Mouse (Mus musculus) skeletal muscle tissue, adult 2 months (tissue): Measurements from ENCODE around the gene Acot8.

Experiments used
- DNase-seq: peaks from one replicate; pipeline ENCODE4 v3.0.0-alpha.2; 2012; ENCODE audit warnings: low read depth, low spot score

Gene Acot8

DNA sequence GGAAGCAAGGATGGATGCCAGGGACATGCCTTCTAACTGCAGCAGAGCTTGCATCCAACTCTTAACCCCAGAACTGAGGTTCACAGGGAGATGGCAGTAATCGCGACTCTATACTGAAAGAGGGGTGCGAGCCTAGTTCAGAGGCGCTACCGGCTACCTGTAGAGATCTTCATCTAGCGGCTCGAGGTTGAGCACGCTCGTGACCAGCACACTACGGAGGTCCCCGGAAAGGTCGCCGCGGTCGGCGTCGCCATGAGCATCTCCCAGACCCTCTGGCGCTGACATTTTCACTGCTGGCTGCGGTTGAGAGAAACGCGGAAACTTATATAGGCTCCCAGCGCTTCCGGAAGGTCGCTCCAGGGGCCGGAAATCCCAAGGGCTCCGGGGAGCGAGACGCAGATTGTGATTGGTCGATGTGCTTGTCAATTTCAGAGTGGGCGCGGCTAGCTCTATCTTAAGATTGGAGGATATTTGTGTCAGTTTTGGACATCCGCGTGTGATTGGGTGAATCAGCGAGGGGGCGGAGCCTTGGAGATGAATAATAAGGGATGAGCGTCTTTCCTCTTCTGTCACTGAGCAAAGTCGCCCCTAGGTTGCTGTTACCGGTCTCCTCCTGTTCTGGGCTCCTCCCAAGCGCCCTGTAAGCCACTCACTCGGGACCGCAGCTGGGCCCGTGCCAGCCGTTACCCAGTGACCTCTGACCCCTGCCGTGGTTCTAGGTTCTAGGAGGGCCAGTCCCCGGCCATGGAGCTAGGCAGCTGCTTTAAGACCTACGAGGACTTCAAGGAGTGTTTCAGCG lies at the start of gene Acot8, which contains the start of gene Zswim3:
Gene Acot8 (minus strand): TSS at position 350 of the 799 bp plus-strand sequence.
Gene Zswim3 (plus strand): TSS at position 566 of the 799 bp plus-strand sequence.
- peak; percentile 98 for DNase-seq

- DNase-seq = no peak
These were observed 45.4 kb upstream of the Acot8 start for GRCm38 (mm10) chr2:164850061-164850460.

DNA sequence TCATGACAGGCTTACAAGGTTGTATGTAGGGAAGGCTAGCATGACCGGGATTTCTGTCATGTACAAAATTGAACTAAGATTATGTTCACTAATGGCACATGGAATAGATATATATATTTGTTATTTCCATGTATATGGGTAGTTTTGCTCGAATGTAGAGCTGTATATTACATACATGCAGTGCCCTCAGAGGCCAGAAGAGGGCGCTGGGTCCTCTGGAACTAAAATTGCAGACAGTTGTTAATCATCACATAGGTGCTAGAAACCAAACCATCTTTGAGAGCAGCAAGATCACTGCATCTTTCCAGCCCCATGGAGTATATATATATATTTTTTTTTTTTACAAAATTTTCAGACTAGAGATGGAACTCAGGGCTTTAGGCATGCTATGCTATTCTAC lies 41.1 kb upstream of the Acot8 start:
- no peak for DNase-seq

DNA sequence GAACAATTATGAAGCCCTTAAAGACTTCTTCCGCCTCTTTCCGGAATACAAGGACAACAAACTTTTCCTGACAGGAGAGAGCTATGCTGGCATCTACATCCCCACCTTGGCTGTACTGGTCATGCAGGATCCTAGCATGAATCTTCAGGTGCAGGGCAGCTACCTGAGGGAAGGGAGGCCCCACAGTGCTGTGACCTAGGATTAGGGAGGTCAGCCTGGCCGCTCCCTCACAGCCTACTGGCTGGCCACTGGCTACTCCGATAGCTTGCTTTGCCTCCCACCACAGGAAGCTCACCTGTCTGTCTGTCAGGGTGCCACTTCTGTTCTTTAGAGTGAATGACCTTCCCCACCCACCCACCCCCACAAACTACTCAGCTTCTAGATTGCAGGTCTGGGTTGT lies 30.5 kb upstream of the Acot8 start:
- DNase-seq = no peak

DNA sequence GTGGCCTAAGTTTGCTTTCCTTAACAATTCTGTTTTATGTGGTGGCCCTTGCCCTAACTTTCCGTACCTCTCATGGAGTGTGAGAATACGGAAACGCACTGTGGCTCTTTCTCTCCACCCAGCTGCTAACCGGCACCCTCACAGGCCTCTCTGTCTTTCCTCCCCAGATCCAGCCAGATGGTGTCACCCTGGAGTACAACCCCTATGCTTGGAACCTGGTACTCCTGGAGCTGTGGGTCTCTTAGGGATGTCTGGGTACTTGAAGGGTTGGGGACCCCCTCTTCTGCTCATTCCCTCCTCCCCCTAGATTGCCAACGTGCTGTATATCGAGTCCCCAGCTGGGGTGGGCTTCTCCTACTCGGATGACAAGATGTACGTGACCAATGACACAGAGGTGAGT lies 29.8 kb upstream of the Acot8 start:
- no peak for DNase-seq

GRCm38 (mm10) chr2:164833314-164833959 lies 28.8 kb upstream of the Acot8 start, which contains the start of gene Neurl2:
Gene Neurl2, minus strand, starts transcription at chr2:164833456.
- DNase-seq = peak; percentile 97

DNA sequence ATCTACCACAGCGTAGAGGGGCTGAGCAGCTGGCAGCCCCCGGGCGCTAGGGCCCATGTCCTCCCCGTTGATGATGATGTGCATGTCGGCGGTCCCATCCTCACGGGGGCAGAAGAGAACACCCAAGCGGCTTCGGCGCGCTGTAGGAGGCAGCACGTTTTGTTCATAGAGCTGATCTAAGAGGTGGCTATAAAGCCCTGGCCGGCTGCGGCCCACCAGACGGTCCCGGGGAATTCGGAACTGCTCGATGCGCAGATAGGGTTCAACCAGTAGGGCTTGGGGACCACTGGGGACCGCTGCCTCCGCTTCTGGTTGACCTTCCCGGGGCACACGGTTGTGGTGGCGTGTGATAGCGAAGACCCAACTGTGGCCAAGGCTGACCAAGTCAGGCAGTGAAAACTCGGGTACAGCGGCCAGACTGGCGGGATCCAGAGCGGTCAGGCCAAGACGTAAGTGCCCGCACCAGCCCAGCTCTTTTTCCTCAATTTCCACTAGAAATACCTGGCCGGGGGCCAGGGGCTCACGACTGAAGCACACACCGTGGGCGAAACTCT lies 28.1 kb upstream of the Acot8 start, which contains the start of gene Ctsa:
Gene Ctsa (plus strand): TSS at position 126 of the 554 bp plus-strand sequence.
- DNase-seq = peak; percentile 69

DNA sequence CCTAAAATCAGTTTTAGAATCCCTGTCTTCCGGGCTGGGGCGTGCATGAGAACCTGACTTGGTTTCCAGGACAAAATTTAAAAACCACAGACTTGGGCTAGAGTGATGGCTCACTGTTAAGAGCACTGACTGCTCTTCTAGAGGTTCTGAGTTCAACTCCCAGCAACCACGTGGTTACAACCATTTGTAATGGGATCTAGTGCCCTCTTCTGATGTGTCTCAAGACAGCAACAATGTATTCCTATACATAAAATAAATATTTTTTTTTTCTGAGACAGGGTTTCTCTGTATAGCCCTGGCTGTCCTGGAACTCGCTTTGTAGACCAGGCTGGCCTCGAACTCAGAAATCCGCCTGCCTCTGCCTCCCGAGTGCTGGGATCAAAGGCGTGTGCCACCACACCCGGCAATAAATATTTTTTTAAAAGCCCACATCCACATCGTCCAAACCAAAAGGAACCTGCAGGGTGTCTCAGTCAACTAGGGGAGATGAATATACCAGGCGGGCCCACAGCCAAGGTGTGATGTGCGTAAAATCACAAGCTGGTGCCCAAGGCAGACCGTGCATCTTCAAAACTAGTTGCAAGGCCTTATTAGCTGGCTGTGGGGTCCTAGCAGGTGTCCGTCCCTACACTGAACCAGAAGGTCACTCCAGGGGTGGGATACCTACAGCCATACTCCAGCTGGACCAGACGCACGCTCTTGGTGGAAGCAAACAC lies 27.5 kb upstream of the Acot8 start:
- no peak for DNase-seq

DNA sequence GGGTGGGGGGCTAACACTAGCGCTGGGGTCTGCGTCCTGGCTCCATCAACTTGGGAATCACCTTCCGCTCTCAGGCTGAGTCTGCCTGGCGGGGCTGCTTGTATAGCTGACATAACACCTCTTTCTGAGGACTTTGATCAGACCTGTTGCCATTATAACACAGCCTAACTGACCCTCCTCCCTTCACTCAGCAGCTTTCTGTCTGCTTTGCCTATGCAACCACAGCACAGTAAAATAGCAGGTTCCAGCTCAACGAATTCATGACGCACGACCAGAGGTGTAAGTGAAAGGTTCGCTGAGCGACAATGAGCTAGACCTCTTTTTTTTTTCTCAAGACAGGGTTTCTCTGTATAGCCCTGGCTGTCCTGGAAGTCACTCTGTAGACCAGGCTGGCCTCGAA lies 26.3 kb upstream of the Acot8 start:
- DNase-seq = no peak

DNA sequence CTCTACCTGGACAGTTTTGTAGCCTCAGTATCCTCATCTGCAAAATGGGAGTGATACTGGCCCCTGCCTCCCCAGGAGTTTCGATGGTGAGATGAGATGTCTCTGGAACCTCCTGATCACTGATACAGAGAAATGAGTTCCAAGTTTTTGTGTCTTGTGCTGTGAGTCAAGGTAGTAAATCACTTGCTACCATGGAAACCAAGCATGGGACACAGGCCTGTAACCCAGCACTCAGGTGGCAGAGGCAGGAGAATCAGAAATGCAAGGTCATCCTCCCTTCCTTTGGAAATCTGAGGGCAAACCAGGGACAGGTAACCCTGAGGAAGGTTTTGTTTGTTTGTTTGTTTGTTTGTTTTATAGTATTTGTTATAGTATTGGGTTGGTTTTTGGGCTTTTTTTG lies 24.4 kb upstream of the Acot8 start:
- no peak for DNase-seq

- no peak for DNase-seq
These were observed 23.8 kb upstream of the Acot8 start, which contains the start of gene Spata25 for GRCm38 (mm10) chr2:164828437-164828836. Gene Spata25, minus strand, starts transcription at chr2:164828537.

DNA sequence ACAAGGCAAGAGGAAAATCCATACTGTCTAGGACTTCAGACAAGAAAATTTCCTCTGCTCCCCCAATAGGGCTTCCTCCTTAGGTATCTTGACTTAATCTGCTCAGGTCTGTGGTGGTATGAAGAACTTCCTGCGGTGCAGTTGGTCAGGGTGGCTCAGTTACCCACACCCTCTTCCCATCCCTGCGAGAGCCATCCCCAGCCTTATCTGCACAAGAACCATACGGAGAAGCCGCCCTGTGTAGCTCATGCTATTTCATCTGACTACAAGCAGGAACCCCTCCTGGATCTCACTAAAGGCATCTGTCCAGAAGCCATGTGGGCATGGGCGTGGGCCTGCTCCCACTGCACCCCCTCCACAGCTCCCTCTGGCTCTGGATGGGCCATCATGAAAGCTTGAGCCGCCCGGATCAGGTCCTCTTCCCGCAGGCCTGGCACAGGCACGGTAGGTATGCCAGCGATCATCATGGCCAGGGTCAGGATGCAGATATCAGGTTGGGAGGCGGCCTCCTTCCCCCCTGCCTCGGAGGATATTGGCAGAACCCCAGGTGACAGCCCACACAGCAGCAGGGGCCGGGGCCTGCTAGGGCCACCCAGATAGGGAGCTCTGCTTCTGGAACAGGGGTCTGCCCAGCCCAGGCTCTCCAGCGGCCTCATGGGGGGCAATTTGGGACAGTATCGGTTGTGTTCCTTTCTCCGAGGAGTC lies 22.6 kb upstream of the Acot8 start:
- no peak for DNase-seq

DNA sequence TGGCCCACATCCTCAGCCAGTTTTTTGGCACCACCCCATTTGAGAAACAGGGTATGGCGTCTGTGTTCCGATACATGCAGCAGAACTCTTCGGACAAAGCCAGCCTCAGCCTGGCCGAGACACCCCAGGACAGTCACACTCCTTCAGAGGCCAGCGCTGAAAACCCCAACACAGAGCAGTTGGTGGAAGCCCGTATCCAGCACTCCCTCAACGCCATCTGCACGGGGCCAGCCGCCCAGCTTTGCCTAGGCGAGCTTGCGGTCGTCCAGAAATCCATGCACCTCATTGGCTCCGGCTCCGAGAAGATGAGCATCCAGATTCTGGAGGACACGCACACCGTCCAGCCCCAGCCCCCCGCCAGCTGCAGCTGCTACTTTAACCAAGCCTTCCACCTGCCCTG lies 20.8 kb upstream of the Acot8 start:
- DNase-seq = no peak

GRCm38 (mm10) chr2:164823969-164824368 lies 19.3 kb upstream of the Acot8 start:
- DNase-seq = no peak

DNA sequence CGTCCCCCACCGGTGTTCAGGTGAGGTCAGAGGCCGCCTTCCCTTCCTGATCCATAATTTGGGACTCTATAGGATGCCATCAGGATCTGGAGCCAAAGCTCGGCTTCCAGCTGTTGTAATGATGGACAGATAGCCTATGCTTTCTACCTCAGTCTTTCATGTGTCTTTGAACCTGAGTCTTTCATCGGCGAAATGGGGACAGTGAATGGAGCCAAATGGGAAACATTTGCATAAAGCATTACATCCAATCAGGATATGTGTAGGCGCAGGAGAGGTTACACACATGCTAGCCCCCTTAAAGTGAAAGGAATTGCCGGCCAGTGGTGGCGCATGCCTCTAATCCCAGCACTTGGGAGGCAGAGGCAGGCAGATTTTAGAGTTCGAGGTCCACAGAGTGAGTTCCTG lies 18.5 kb upstream of the Acot8 start:
- no peak for DNase-seq

DNA sequence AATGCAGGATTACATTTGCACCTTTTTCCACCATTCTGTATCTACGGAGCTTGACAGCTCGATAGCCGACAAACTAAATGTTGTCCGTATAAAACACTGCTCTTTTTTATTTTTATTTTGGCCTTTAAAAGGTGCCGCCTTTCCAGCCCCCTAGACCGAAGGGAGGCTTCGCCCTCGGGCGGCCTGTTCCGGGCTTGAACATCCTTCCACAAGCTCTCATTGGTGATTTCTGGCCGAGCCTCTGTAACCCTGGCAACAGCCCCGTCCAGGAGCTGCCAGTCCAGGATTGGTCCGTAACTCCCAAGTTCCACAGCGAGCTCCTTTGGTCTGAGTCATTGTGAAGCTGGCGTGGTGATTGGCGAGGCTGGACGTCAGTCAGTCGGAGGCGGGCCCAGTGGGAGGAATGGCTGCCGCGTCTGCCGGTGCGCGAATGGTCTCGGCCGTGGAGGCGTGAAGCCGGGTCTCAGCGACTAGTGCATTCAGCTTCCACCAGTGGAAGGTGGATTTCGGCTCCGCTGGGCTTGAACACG lies 18.0 kb upstream of the Acot8 start, which contains the start of gene Zswim1:
Gene Zswim1 (plus strand): TSS at position 51 of the 530 bp plus-strand sequence.
- DNase-seq = peak; percentile 98

GRCm38 (mm10) chr2:164821060-164821459 lies 16.4 kb upstream of the Acot8 start:
- no peak for DNase-seq

GRCm38 (mm10) chr2:164817703-164818102 lies 13.0 kb upstream of the Acot8 start:
- DNase-seq = no peak

GRCm38 (mm10) chr2:164817206-164817605 lies 12.5 kb upstream of the Acot8 start:
- no peak for DNase-seq

GRCm38 (mm10) chr2:164815821-164816220 lies 11.1 kb upstream of the Acot8 start:
- DNase-seq = no peak

GRCm38 (mm10) chr2:164815348-164815747 lies 10.7 kb upstream of the Acot8 start:
- no peak for DNase-seq
